Mouse (Mus musculus): Measurements from ENCODE around the gene Blvra. TPM values are rescaled to one million over a fixed set of nuclear protein-coding genes. Genes with fewer than 3 reads are reported as not detected.
A peak's percentile ranks its signal among the peaks of the same experiment; 100 is the strongest.
"Not testable (repeated sequence)": the region's sequence is repeated elsewhere in the genome, so short reads cannot be mapped to it uniquely, and the experiment has no call there.

The Blvra gene
- 10 to 100 TPM; 25.2 to 27.7 TPM for total RNA-seq (2021)
- long read RNA-seq, experiment 1, transcript Blvra-201 (8 exons, 1,160 nt) = major isoform, 16 of 23 reads
- long read RNA-seq, experiment 1, partial matches to known transcripts = 1 of 23 reads
- long read RNA-seq, experiment 1, other reads (novel, unspliced or antisense) = 6 of 23 reads
- long read RNA-seq, experiment 2, transcript Blvra-201 (8 exons, 1,160 nt) = major isoform, 8 of 23 reads
- long read RNA-seq, experiment 2, partial matches to known transcripts = 3 of 23 reads
- long read RNA-seq, experiment 2, other reads (novel, unspliced or antisense) = 12 of 23 reads

GRCm38 (mm10) chr2:127070435-127070841 lies at the start of gene Blvra:
Gene Blvra, plus strand, starts transcription at chr2:127070665.
- no peak for TF ChIP-seq CTCF (IDR thresholded peaks at IDR 0.05)
- intact Hi-C loops (cut with DNase I) = no loop called here
- DNase-seq (ENCODE audit: extremely low spot score in 1 of 2, low spot score in 2 of 2) = peak; percentile 77 to 86
- Histone ChIP-seq H3K27ac (peak within 1 kb of the TSS; percentile 61), H3K4me3 (peak within 1 kb of the TSS; percentile 72)

DNA sequence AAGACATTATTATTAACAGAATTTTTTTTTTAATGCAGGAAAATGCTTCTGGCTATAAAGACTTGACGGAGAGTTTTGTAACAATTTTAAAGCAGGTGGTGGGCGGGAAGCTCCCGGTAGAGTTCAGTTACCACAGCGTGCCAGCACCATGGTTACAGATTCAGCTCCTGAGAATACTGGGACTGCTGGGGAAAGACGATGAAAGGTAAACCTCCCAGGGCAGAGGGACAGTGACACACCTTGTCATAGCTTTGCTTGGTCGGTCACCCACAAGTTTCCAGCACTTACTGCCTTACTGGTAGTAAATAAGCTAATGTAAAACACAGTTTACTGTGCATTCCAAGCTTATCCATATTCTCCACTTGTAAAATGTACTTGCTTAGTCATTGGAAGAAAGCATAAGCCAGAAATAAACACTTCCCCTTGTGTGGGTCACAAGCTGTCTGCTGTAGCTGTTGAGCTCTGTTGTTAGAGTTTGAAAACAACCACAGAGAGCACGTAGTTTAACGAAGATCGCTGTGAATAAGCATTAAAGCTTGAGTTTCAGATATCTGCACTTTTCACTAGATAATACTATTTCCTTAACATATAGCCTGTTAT lies 35.4 kb upstream of the Blvra start:
- intact Hi-C loops (cut with DNase I) = no loop called here
- no peak overlapping the region for H3K4me3 ChIP-seq
- TF ChIP-seq CTCF (IDR thresholded peaks at IDR 0.05) = no peak

DNA sequence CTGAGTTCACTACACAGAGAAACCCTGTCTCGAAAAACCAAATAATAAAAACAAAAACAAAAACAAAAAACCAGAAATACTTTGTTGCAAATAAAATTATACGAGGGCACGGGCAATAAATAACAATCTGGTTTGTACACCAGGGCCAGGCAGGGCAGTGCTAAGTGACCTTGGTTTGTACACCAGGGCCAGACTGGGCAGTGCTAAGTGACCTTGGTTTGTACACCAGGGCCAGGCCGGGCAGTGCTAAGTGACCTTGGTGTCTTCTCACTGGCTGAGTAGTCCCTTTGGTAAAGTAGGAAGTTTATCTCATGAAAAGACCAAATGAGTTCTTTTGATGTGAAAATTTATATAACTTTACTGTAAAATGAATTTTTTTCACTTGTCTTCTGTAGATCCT lies 33.2 kb upstream of the Blvra start:
- intact Hi-C loops (cut with DNase I) = no loop called here
- DNase-seq (ENCODE audit: extremely low spot score in 1 of 2, low spot score in 2 of 2) = no peak
- Histone ChIP-seq H3K4me3 (no peak overlapping the region), H3K27ac (no peak overlapping the region)
- no peak for TF ChIP-seq CTCF (IDR thresholded peaks at IDR 0.05)

More for the DNA sequence above, 35.4 kb upstream of the Blvra start:
- peak; percentile 39 to 52 for DNase-seq (ENCODE audit: extremely low spot score in 1 of 2, low spot score in 2 of 2)
- H3K27ac ChIP-seq = peak overlapping the region; percentile 81

DNA sequence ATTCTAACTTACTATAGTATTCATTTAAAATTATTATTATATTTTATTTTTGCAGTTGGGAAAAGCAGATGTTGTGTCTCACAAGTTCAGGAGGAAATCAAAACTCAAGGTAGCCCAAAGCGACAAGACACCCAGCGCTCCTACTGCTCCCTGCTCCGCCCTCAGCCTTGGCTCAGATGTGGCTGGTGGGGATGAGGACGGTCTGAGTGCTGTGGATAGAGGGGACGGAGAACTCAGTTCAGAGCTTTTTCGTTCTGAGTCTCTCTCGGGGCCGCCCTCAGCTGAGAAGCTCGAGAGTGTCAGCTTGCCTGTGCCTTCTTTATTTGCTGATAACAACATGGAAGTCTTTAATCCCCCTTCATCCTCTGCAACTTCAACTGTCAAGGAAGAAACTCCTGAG lies 9.0 kb upstream of the Blvra start:
- H3K27ac ChIP-seq = no peak overlapping the region
- intact Hi-C loops (cut with DNase I) = no loop called here
- TF ChIP-seq CTCF (IDR thresholded peaks at IDR 0.05) = no peak
- no peak for DNase-seq (ENCODE audit: extremely low spot score in 1 of 2, low spot score in 2 of 2)
- H3K4me3 ChIP-seq = no peak overlapping the region

GRCm38 (mm10) chr2:127068806-127069205 lies 1.7 kb upstream of the Blvra start:
- intact Hi-C loops (cut with DNase I) = no loop called here
- DNase-seq (ENCODE audit: extremely low spot score in 1 of 2, low spot score in 2 of 2) = no peak
- Histone ChIP-seq H3K4me3 (no peak overlapping the region), H3K27ac (no peak overlapping the region)
- TF ChIP-seq CTCF (IDR thresholded peaks at IDR 0.05) = no peak

DNA sequence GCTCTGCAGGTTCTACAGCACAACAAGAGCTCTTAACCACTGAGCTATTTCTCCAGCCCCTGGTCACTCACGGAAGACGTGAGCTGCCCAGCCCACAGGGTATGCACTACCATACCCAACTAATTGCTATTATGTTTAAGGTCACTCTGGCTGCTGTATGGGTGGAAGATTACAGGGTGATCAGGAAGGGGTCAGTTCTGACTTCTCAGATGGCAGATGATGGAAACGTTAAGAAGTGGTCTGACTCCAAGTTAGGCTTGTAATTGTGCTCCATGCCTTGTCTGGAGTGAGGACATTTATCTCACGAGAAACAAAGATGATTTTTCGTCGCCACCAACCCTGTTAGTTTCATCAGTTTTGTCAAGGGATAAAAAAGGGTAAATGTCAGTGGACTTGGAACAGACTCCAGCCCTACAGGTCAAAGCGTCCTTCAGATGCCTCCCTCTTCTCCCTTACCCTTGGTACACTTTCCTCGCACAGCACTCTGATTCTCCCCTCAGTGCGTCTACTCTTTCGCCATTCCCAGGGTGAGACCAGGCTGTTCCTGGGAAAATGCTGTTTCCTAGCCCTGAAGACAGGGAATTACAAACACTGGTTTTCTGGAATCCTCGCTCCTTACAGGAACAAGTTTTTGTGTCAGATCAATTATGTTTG lies 557 bp upstream of the Blvra start:
- no peak for DNase-seq (ENCODE audit: extremely low spot score in 1 of 2, low spot score in 2 of 2)
- intact Hi-C loops (cut with DNase I) = no loop called here
- peak overlapping the region; percentile 72 for H3K4me3 ChIP-seq
- no peak for TF ChIP-seq CTCF (IDR thresholded peaks at IDR 0.05)
- no peak overlapping the region for H3K27ac ChIP-seq

GRCm38 (mm10) chr2:127070879-127071278 lies 414 bp downstream of the Blvra start:
- Histone ChIP-seq H3K4me3 (peak overlapping the region; percentile 72), H3K27ac (peak overlapping the region; percentile 61)
- no peak for DNase-seq (ENCODE audit: extremely low spot score in 1 of 2, low spot score in 2 of 2)
- intact Hi-C loops (cut with DNase I) = no loop called here
- no peak for TF ChIP-seq CTCF (IDR thresholded peaks at IDR 0.05)

DNA sequence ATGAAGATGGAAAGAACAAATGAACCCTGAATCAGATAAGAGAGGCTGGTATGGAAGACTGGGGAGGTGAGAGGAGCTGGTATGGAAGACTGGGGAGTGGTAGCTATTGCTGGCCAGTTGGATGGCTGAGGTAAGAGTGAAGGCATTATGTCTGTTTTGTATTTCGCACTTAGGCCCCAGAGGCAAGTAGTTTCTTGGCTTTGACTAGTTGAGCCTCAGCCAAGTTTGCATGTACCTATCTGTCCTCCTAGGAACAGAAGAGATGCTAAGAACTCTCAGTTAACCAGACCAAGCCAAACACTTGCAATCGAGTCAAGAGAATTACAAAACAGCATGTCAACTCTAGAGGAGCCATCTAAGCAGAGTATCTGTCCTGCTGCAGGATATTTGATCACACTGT lies 3.7 kb downstream of the Blvra start:
- H3K27ac ChIP-seq = no peak overlapping the region
- DNase-seq (ENCODE audit: extremely low spot score in 1 of 2, low spot score in 2 of 2) = no peak
- no peak overlapping the region for H3K4me3 ChIP-seq
- intact Hi-C loops (cut with DNase I) = no loop called here
- TF ChIP-seq CTCF (IDR thresholded peaks at IDR 0.05) = no peak

- no peak overlapping the region for H3K4me3 ChIP-seq
- intact Hi-C loops (cut with DNase I) = no loop called here
- no peak; the same call in 1 of the 2 replicates for TF ChIP-seq CTCF (IDR thresholded peaks at IDR 0.05)
- no peak for DNase-seq (ENCODE audit: extremely low spot score in 1 of 2, low spot score in 2 of 2)
- H3K27ac ChIP-seq = no peak overlapping the region
These were observed 7.1 kb downstream of the Blvra start for GRCm38 (mm10) chr2:127077611-127078010.

- H3K27ac ChIP-seq; DNase-seq (ENCODE audit: extremely low spot score in 1 of 2, low spot score in 2 of 2); H3K4me3 ChIP-seq; intact Hi-C loops (cut with DNase I): not testable (repeated sequence)
These were observed 8.6 kb downstream of the Blvra start for GRCm38 (mm10) chr2:127079066-127079465.

- intact Hi-C loops (cut with DNase I) = no loop called here
- no peak for TF ChIP-seq CTCF (IDR thresholded peaks at IDR 0.05)
- no peak for DNase-seq (ENCODE audit: extremely low spot score in 1 of 2, low spot score in 2 of 2)
- H3K4me3 ChIP-seq = no peak overlapping the region
- no peak overlapping the region for H3K27ac ChIP-seq
These were observed 9.6 kb downstream of the Blvra start for GRCm38 (mm10) chr2:127079881-127080590.

Data from left cerebral cortex, adult 2 months (tissue).